Mouse (Mus musculus) cerebellum, postnatal 36 days (tissue): ENCODE data around the gene Llcfc1.

ENCODE experiments used
- DNase-seq, 2 experiments: peaks; one replicate each; pipeline ENCODE4 v3.0.0; 2021 to 2022; ENCODE audit warnings: mixed read lengths in 2 of 2

Llcfc1 gene

DNA sequence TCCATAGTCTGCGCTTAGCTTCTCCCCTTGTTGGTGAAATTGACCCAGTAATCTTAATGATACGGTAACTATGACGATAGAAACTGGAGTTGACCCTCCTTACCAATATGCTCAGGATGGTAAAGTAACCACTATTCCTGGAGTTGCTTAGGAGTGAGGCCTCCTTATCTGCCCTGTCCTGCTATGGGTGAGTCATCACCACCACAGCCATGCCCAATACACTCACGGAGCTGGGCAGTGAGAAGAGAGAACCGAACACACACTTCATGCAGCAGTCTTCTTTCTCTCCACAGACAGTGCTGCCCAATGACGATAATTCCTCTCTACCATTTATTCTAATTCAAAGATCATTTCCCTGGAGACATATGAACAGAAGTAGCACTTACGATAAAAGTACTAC, 22.0 kb downstream of the Llcfc1 start:
- no peak for DNase-seq

DNA sequence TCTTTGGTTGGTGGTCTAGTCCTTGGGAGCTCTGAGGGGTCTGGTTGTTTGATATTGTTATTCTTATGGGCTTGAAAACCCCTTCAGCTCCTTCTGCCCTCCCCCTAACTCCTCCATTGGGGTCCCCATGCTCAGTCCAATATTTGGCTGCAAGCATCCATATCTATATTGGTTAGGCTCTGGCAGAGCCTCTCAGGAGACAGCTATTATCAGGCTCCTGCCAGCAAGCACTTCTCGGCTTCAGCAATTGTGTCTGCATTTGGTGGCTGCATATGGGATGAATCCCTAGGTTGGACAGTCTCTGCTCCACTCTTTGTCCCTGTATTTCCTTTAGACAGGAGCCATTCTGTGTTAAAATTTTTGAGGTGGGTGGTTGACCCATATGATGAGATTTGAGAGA, 26.1 kb downstream of the Llcfc1 start:
- DNase-seq, result no peak

DNA sequence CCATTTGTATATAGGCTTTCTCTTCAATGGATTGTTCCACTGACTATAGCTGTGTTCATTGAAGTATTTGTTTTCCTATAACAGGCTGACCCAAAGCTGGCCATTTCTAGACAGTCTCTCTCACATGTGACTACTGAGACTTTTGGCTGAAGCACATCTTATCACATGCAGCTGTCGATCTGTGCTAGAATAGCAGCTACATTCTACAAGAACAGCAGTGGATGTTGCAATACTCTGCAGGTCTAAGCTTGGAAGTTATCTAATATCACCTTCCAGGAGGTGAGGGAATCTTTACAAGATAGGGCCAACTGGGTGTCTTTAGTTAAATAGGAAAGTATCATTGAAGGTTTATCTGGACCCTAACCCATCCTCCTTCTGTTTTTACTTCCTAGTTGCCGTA, 37.2 kb downstream of the Llcfc1 start:
- no peak for DNase-seq

DNA sequence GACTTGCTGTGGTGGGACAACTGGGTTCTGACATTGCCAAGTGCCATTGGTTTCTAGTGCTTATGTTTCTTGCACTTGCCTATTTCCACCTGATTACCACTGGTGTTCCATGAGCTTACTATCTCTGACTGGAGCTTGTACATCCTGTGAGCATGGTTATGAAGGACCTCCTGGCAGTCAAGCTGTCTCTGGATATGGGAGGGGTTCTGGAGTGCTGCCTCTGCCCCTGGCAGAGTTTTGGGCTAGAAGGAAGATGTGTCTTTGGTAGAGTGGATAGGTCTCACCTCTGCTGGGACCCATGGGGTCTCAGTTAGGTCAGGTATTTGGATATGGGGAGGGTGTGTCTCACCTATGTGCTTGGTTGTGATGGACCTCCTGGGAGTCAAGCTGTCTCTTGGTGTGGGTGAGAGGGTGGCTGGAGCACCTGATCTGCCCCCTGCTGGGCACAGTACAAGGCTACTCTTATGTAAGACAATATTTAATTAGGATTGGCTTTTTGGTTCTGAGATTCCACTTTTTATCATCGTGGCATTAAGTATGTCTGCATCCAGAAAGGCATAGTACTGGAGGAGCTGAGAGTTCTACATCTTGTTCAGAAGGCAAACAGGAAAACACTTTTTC, 43.9 kb downstream of the Llcfc1 start:
- DNase-seq, result no peak

DNA sequence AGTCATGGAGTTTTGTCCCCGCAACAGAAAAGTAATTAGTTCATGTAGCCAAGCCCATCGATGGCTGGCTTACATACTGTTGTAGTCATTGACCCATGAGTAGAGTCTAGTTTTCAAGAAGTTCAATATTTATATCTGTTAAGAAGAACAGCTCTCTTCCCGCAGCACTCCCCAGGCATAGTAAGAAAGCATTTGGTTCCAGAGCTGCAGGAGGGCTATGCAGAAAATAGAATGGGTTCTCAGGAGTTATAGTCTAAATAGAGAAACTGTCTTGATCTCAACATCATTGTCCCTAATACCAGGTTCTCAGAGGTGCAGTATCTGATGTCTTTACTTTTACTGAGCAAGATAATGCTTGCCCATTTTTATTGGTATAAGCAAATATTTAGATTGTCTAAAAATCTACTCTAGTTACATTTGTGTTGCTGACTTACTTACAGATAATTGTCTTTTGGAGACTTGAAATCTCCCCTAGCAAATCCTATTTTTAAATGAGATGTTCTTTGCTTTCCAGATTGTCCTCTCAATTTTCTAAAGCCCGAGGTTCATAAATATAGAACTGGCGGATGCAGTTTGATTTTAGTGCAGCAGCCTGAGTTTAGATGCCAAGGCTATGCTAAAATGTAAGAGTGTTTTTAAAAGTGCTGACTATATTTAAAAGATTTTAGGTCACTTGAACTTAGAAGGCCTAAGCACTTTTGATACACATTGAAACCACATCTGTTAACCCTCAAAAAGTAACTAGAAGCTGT, 50.7 kb downstream of the Llcfc1 start:
- no peak for DNase-seq
